Mouse (Mus musculus) CH12F3 (cell line): ENCODE data around the gene Galnt10.

ENCODE experiments used
- in situ Hi-C: fragments of 300-500 bp; cut with MboI; formaldehyde crosslinking; loops from 2 replicates; pipeline ENCODE4 v1.14.3; 2020; ENCODE audit warnings: low sequenced_read_pairs

The Galnt10 gene

GRCm38 (mm10) chr11:57687258-57687657 lies 42.0 kb downstream of the Galnt10 start:
- in situ Hi-C loops, result no loop called here

DNA sequence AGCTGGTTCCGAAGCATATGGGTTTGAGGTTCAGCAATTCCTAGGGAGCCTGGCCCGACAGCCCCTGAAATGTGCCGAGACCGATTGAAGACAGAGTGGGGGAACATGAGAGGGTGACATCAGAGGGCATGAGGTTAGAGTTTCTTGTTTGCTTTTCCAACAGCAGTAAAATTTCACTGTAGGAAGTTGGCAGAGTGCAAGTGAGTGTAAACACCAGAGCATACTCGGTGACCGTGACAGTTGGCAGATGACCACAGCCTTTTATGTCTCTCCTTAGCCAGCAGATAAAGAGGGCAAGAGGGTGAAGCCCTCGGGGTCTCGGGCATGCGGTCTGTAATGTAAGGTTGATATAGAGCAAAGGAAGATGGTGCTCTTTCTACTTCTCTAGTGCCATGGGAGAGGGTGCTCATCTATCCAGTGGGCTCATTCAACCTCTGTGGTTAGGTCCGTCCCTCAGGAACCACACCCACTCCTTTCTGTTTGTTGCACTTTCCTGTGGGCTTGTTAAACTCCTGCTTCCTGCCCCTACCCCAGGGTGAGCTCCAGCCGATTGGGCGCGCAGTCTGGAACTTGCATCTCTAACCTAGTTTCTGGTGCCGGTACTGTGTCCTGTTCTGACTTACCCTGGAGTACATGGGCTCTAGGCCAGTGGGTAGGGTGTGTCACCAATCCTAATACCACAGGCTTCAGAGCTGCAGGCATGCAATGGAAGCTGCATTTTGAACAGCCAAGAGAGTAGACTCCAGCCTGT lies 43.1 kb downstream of the Galnt10 start:
- in situ Hi-C loops, result no loop called here

GRCm38 (mm10) chr11:57689811-57690210 lies 44.6 kb downstream of the Galnt10 start:
- in situ Hi-C loops, result no loop called here

DNA sequence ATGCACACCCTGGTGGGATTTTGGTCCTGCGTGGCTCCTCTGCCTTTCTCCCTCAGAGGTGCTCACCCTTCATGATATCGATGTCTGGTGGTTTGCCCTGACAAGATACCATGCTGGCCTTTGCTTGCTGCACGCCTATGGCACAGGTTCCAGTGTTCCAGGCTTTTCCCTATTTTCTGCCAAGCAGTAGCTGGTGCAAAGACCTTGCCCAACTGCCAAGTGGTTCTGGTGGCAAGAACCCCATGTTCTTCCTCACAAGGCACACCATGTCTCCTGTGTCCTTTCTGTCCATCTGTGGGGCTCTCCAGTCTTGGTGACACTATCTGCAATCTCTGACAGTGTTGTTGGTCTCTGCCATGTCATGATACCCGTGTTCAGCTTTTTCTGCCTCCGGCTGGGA lies 45.6 kb downstream of the Galnt10 start:
- in situ Hi-C loops, result no loop called here

DNA sequence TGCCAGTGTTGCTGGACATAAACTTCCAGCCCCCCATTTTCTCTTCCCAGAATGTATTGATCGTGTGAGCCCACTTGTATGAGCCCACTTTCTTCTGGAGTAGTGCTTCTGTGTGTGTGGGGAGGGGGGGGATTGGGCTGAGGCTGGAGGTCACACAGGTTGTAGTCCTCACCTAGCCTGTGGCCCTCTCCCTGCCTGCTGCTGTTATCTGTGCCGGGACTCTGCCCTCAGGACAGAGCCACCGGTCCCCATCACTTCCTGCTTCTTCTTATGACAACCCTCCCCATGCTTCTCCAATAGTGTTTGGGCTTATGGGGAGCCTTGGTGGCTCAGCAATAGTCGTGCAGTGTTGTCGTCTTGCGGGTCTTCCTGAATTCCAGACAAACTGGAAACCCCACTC lies 46.7 kb downstream of the Galnt10 start:
- in situ Hi-C loops, result no loop called here

DNA sequence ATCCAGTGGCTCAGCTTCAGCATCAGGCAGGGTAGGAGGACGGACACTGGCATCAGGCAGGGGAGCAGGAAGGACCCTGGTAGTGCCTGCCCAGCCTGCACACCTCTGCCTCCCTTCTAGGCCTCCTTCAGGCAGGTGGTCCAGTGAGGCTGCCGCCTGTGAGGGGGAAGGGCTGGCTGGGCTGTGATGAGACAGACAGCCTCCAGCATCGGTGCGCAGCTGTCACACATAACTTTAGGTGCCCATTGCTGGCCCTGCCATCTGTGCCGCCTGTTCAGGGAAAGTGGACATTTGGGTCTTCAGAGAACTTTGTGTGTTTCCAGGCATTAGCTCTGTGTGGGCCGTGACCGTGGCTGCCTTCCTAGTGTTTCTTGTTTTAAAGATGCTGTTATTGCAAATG lies 47.5 kb downstream of the Galnt10 start:
- in situ Hi-C loops, result no loop called here

GRCm38 (mm10) chr11:57694486-57694885 lies 49.2 kb downstream of the Galnt10 start:
- in situ Hi-C loops, result no loop called here

GRCm38 (mm10) chr11:57696207-57696676 lies 51.0 kb downstream of the Galnt10 start:
- in situ Hi-C loops, result no loop called here

GRCm38 (mm10) chr11:57696807-57697251 lies 51.6 kb downstream of the Galnt10 start:
- in situ Hi-C loops, result no loop called here

GRCm38 (mm10) chr11:57700114-57700513 lies 54.9 kb downstream of the Galnt10 start:
- in situ Hi-C loops, result no loop called here

GRCm38 (mm10) chr11:57701193-57701925 lies 56.1 kb downstream of the Galnt10 start:
- in situ Hi-C loops, result no loop called here

GRCm38 (mm10) chr11:57701956-57702355 lies 56.7 kb downstream of the Galnt10 start:
- in situ Hi-C loops, result no loop called here

DNA sequence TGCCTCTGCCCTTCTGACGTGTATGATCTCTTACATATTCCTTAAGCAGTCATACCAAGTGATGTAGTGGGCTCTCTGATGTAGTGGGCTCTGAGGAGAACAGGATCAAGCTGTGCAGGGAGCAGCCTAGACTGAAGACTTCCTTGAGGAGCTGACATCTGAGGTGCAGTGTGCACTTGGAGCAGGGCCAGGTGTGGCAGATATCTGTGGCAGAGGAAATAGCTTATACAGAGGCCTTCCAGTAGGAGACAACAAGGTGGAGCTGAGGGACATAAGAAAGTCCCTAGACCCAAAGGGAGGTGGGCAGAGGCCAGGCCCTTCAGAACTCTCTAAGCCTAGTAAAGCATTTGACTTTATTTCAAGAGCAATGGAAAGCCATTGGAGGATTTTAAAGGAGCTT lies 61.4 kb downstream of the Galnt10 start:
- in situ Hi-C loops, result no loop called here

- in situ Hi-C loops, result no loop called here
Observed at GRCm38 (mm10) chr11:57707114-57707798, 62.0 kb downstream of the Galnt10 start.

DNA sequence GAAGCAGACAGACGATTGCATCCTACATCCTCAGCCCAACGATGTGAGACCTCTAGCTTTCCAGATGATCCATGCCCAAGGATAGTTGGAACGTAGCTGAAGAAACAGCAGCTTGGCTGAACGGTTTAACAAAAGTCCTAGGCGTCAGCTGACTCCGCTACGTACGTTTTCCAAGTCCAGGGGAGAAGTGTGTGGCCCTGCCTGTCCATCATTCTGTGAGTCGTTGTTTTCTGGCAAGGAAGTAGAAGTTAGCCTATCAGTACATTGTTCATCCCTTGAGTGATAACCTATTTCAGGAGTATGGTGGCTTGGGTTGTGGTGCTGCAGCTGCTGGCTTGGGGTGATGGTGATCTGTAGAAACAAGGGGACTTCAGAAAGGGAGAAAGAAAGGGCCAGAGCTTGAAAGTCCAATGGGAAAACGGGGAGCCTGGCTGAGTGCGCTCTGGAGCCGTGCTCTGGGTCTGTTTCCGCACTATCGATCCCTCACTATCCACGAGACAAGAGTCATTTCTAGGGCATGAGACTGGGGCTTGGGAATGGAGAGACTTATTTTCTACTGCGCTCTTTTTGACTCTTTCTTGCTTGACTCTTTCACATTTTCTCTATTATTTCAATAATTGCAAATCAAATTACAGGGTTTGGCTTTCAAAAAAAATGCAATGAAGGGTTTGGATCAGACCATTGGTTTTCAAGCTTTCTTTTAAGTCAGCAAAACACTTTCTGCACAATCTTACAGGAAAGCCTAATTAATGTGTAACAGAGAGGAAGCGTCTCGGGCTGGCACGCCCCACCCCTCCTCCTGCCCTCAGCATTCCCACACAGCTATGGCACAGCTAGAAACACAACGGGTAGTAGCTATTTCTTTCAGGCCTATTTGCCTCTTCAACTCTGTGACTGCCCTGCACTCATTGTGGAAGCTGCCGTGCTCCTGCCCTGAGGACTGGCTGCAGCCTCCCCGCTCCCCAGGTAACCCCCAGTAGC lies 63.2 kb downstream of the Galnt10 start:
- in situ Hi-C loops, result no loop called here

DNA sequence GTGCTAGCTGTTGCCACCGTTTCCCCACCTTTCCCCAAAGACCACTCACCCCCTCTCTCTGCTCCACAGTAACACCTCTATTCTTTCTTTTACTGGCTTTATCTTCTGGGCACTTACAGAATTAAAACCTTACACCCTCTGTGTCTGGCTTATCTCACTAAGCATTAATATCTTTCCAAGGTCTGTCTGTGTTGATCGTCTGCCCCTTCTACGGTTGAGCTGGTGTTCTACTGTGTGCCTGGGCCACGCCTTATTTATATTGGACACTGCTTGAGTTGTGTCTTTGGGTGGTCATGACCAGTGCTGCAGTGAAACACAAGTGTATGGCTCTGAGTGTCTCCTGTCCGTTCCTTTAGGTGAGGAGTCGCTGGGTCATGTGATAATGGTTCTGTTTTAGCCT lies 68.7 kb downstream of the Galnt10 start:
- in situ Hi-C loops, result no loop called here

- in situ Hi-C loops, result no loop called here
Observed at GRCm38 (mm10) chr11:57716721-57717120, 71.5 kb downstream of the Galnt10 start.

DNA sequence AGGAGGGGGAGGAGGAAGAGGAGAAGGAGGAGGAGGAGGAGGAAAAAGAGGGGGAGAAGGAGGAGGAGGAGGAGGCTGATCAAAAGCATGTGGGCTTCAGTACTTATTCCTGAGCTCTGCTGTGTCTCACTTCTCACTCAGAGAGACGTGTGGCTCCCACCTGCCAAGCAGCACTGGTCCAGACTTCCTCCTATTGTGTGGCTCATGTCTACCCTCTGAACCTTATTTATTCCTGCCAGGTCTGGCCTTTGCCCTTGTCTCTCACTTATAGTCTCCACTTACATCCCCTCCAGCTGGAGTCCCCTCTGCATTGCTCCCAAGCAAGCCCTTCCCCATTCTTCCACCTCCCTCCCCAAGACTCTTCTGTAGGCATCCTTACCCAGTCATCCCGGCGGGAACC lies 72.2 kb downstream of the Galnt10 start:
- in situ Hi-C loops, result no loop called here

GRCm38 (mm10) chr11:57718081-57718480 lies 72.8 kb downstream of the Galnt10 start:
- in situ Hi-C loops, result no loop called here

GRCm38 (mm10) chr11:57719631-57720030 lies 74.4 kb downstream of the Galnt10 start:
- in situ Hi-C loops, result no loop called here
